Mouse (Mus musculus) kidney, adult 18-20 months (tissue): ENCODE data around the gene Dctn3.
"Not testable (repeated sequence)": the region's sequence is repeated elsewhere in the genome, so short reads cannot be mapped to it uniquely, and the experiment has no call there.

Experiments used
- DNase-seq: peaks from one replicate; pipeline ENCODE4 v3.0.0; 2021

The Dctn3 gene

GRCm38 (mm10) chr4:41722918-41723351 is at the start of gene Dctn3:
Gene Dctn3 (minus strand): TSS chr4:41723170.
- peak; percentile 90 for DNase-seq

GRCm38 (mm10) chr4:41767301-41767700 is 44.3 kb upstream of the Dctn3 start:
- DNase-seq, result not testable (repeated sequence)

- DNase-seq, result not testable (repeated sequence)
Measured at GRCm38 (mm10) chr4:41763176-41763575, 40.2 kb upstream of the Dctn3 start.

GRCm38 (mm10) chr4:41762688-41763114 is 39.7 kb upstream of the Dctn3 start:
- peak; percentile 39 for DNase-seq

GRCm38 (mm10) chr4:41762099-41762687 is 39.2 kb upstream of the Dctn3 start:
- no peak for DNase-seq

GRCm38 (mm10) chr4:41761680-41762079 is 38.7 kb upstream of the Dctn3 start:
- DNase-seq, result no peak

GRCm38 (mm10) chr4:41760911-41761310 is 37.9 kb upstream of the Dctn3 start:
- no peak for DNase-seq

GRCm38 (mm10) chr4:41760288-41760721 is 37.3 kb upstream of the Dctn3 start:
- DNase-seq, result peak; percentile 94

- DNase-seq, result no peak
Measured at GRCm38 (mm10) chr4:41759656-41760287, 36.8 kb upstream of the Dctn3 start.

- DNase-seq, result peak; percentile 74
Measured at GRCm38 (mm10) chr4:41759206-41759605, 36.2 kb upstream of the Dctn3 start.

GRCm38 (mm10) chr4:41758701-41759100 is 35.7 kb upstream of the Dctn3 start:
- DNase-seq, result no peak

- peak; percentile 61 for DNase-seq
Measured at GRCm38 (mm10) chr4:41758021-41758420, 35.1 kb upstream of the Dctn3 start.

GRCm38 (mm10) chr4:41757321-41757720 is 34.4 kb upstream of the Dctn3 start:
- DNase-seq, result peak; percentile 61

- DNase-seq, result peak; percentile 34
Measured at GRCm38 (mm10) chr4:41756440-41756839, 33.5 kb upstream of the Dctn3 start.

- peak; percentile 94 for DNase-seq
Measured at GRCm38 (mm10) chr4:41755338-41756305, 32.7 kb upstream of the Dctn3 start, which contains the start of gene Sigmar1. Gene Sigmar1 (minus strand): TSS chr4:41756157.

- no peak for DNase-seq
Measured at GRCm38 (mm10) chr4:41754797-41755337, 31.9 kb upstream of the Dctn3 start, which contains the start of gene Galt. Gene Galt (plus strand): TSS chr4:41755228.

GRCm38 (mm10) chr4:41745021-41745420 is 22.1 kb upstream of the Dctn3 start:
- no peak for DNase-seq

GRCm38 (mm10) chr4:41744131-41744530 is 21.2 kb upstream of the Dctn3 start:
- DNase-seq, result no peak

- peak; percentile 95 for DNase-seq
Measured at GRCm38 (mm10) chr4:41741158-41741560, 18.2 kb upstream of the Dctn3 start.

GRCm38 (mm10) chr4:41740380-41741157 is 17.6 kb upstream of the Dctn3 start:
- no peak for DNase-seq

- DNase-seq, result no peak
Measured at GRCm38 (mm10) chr4:41739260-41739659, 16.3 kb upstream of the Dctn3 start.

- DNase-seq, result no peak
Measured at GRCm38 (mm10) chr4:41738256-41738603, 15.3 kb upstream of the Dctn3 start.
